Mouse (Mus musculus): ENCODE data around the gene Ddx28.

- TF ChIP-seq CTCF (conservative IDR thresholded peaks at IDR 0.05; ENCODE audit: insufficient read depth, insufficient read length, low read depth, low read length) (no peak), POLR2A (IDR thresholded peaks at IDR 0.05; ENCODE audit: low read depth, low read length) (no peak)
Measured at GRCm38 (mm10) chr8:106052510-106053089, 40.9 kb upstream of the Ddx28 start.
